Mouse (Mus musculus) MEL (cell line): ENCODE data around the gene Sox12. TPM values are rescaled to one million over a fixed set of nuclear protein-coding genes. Genes with fewer than 3 reads are reported as not detected.

Experiments
- DNase-seq: peaks from one replicate; pipeline ENCODE4 v3.0.0; 2011; ENCODE audit warnings: low read depth, low spot score
- H3K27ac ChIP-seq: 2 replicates; pipeline ENCODE4 v1.5.1; 2012; ENCODE audit warnings: low read depth, mild to moderate bottlenecking, control low read depth, low read length, moderate library complexity; ENCODE audit not compliant: control insufficient read depth
- H3K27me3 ChIP-seq, 2 experiments: fragments of 150-350 bp in 1 of 2; sonication (generic) in 1 of 2; 2 replicates each; pipeline ENCODE4 v1.6.1; 2012; ENCODE audit warnings: low read length in 2 of 2, mild to moderate bottlenecking in 2 of 2, improper control_type of control experiment in 1 of 2, moderate library complexity in 1 of 2; ENCODE audit not compliant: insufficient read depth in 2 of 2, control insufficient read depth in 1 of 2
- H3K36me3 ChIP-seq, 2 experiments: 2 replicates each; pipeline ENCODE4 v1.6.1; 2012 to 2014; ENCODE audit warnings: low read length in 2 of 2, improper control_type of control experiment in 1 of 2, inconsistent platforms in 1 of 2, mild to moderate bottlenecking in 1 of 2; ENCODE audit not compliant: insufficient read depth in 2 of 2, control insufficient read depth in 1 of 2
- H3K4me1 ChIP-seq, 2 experiments: fragments of 150-350 bp in 1 of 2; sonication (generic) in 1 of 2; 2 replicates each; pipeline ENCODE4 v1.6.1; 2012; ENCODE audit warnings: low read length in 2 of 2, improper control_type of control experiment in 1 of 2, mild to moderate bottlenecking in 1 of 2; ENCODE audit not compliant: insufficient read depth in 2 of 2, control insufficient read depth in 1 of 2
- H3K4me3 ChIP-seq, 2 experiments: fragments of 150-350 bp in 1 of 2; sonication (generic) in 1 of 2; 2 replicates each; pipeline ENCODE4 v1.5.1; 2012; ENCODE audit warnings: low read depth in 2 of 2, low read length in 2 of 2, mild to moderate bottlenecking in 2 of 2, moderate library complexity in 2 of 2, control low read depth in 1 of 2, improper control_type of control experiment in 1 of 2; ENCODE audit not compliant: control insufficient read depth in 1 of 2, insufficient read depth in 1 of 2
- H3K79me2 ChIP-seq: 2 replicates; pipeline ENCODE4 v1.6.1; 2012; ENCODE audit warnings: mild to moderate bottlenecking, low read length, moderate library complexity; ENCODE audit not compliant: control insufficient read depth, poor library complexity, insufficient read depth
- H3K9ac ChIP-seq: 2 replicates; pipeline ENCODE4 v1.6.1; 2012; ENCODE audit warnings: low read depth, mild to moderate bottlenecking, control low read depth, low read length, moderate library complexity; ENCODE audit not compliant: control insufficient read depth, poor library complexity, severe bottlenecking
- H3K9me3 ChIP-seq: fragments of 150-350 bp; sonication (generic); replicated peaks from 2 replicates; pipeline ENCODE4 v1.6.1; 2012; ENCODE audit warnings: mild to moderate bottlenecking, low read length, improper control_type of control experiment, moderate library complexity; ENCODE audit not compliant: insufficient read depth
- BHLHE40 ChIP-seq: IDR thresholded peaks from 2 replicates; pipeline ENCODE4 v1.6.1; 2012; ENCODE audit warnings: low read depth, mild to moderate bottlenecking, inconsistent platforms, low read length, improper control_type of control experiment, borderline replicate concordance
- CHD1 ChIP-seq: IDR thresholded peaks from 2 replicates; pipeline ENCODE4 v1.6.1; 2012; ENCODE audit warnings: low read depth, mild to moderate bottlenecking, inconsistent platforms, low read length, improper control_type of control experiment
- CHD2 ChIP-seq: IDR thresholded peaks from 2 replicates; pipeline ENCODE4 v1.6.1; 2011; ENCODE audit warnings: low read length, improper control_type of control experiment
- E2F4 ChIP-seq: IDR thresholded peaks from 2 replicates; pipeline ENCODE4 v1.6.1; 2011; ENCODE audit warnings: low read depth, low read length, improper control_type of control experiment, borderline replicate concordance
- ELF1 ChIP-seq: IDR thresholded peaks from 2 replicates; pipeline ENCODE4 v1.6.1; 2014; ENCODE audit warnings: low read depth, mild to moderate bottlenecking, inconsistent platforms, low read length, improper control_type of control experiment, moderate library complexity
- EP300 ChIP-seq, 2 experiments: IDR thresholded peaks; 2 replicates each; pipeline ENCODE4 v1.6.1; 2011; ENCODE audit warnings: improper control_type of control experiment in 2 of 2, low read length in 2 of 2, low read depth in 1 of 2, mild to moderate bottlenecking in 1 of 2
- ETS1 ChIP-seq: IDR thresholded peaks from 2 replicates; pipeline ENCODE4 v1.6.1; 2012; ENCODE audit warnings: low read depth, mild to moderate bottlenecking, inconsistent platforms, low read length, improper control_type of control experiment, moderate library complexity
- GABPA ChIP-seq: IDR thresholded peaks from 2 replicates; pipeline ENCODE4 v1.6.1; 2012; ENCODE audit warnings: low read depth, mild to moderate bottlenecking, inconsistent platforms, low read length, improper control_type of control experiment, moderate library complexity
- GATA1 ChIP-seq: IDR thresholded peaks from 2 replicates; pipeline ENCODE4 v1.6.1; 2011; ENCODE audit warnings: low read depth, low read length, improper control_type of control experiment
- HCFC1 ChIP-seq: IDR thresholded peaks from 2 replicates; pipeline ENCODE4 v1.6.1; 2012; ENCODE audit warnings: low read depth, mild to moderate bottlenecking, inconsistent platforms, low read length, improper control_type of control experiment, moderate library complexity
- JUND ChIP-seq: IDR thresholded peaks from 2 replicates; pipeline ENCODE4 v1.6.1; 2011; ENCODE audit warnings: low read depth, mild to moderate bottlenecking, improper control_type of control experiment, low read length
- KAT2A ChIP-seq: conservative IDR thresholded peaks from 2 replicates; pipeline ENCODE4 v1.6.1; 2012; ENCODE audit warnings: low read depth, low read length, improper control_type of control experiment, inconsistent platforms
- MAFK ChIP-seq: IDR thresholded peaks from 2 replicates; pipeline ENCODE4 v1.6.1; 2011; ENCODE audit warnings: low read depth, mild to moderate bottlenecking, low read length, improper control_type of control experiment, borderline replicate concordance
- MAZ ChIP-seq: IDR thresholded peaks from 2 replicates; pipeline ENCODE4 v1.6.1; 2012; ENCODE audit warnings: low read depth, mild to moderate bottlenecking, inconsistent platforms, low read length, improper control_type of control experiment
- MEF2A ChIP-seq: IDR thresholded peaks from 2 replicates; pipeline ENCODE4 v1.6.1; 2014; ENCODE audit warnings: low read depth, mild to moderate bottlenecking, inconsistent platforms, low read length, improper control_type of control experiment; ENCODE audit not compliant: poor library complexity, insufficient replicate concordance, severe bottlenecking; ENCODE audit errors: extremely low read depth
- MXI1 ChIP-seq: IDR thresholded peaks from 2 replicates; pipeline ENCODE4 v1.6.1; 2011; ENCODE audit warnings: mild to moderate bottlenecking, low read depth, low read length, improper control_type of control experiment
- MYB ChIP-seq: IDR thresholded peaks from 2 replicates; pipeline ENCODE4 v1.6.1; 2011; ENCODE audit warnings: mild to moderate bottlenecking, low read depth, low read length, improper control_type of control experiment
- MYC ChIP-seq: IDR thresholded peaks from 2 replicates; pipeline ENCODE4 v1.6.1; 2011; ENCODE audit warnings: low read depth, mild to moderate bottlenecking, low read length, improper control_type of control experiment, moderate library complexity
- NELFE ChIP-seq: IDR thresholded peaks from 2 replicates; pipeline ENCODE4 v1.6.1; 2011; ENCODE audit warnings: low read depth, low read length, improper control_type of control experiment
- POLR2A ChIP-seq, 2 experiments: IDR thresholded peaks; 2 replicates each; pipeline ENCODE4 v1.6.1; 2011 to 2012; ENCODE audit warnings: low read length in 2 of 2, mild to moderate bottlenecking in 2 of 2, control low read depth in 1 of 2, improper control_type of control experiment in 1 of 2, low read depth in 1 of 2, moderate library complexity in 1 of 2; ENCODE audit not compliant: control insufficient read depth in 1 of 2, insufficient read depth in 1 of 2, poor library complexity in 1 of 2
- POLR2AphosphoS2 ChIP-seq: IDR thresholded peaks from 2 replicates; pipeline ENCODE4 v1.6.1; 2011; ENCODE audit warnings: low read length, improper control_type of control experiment
- POLR2AphosphoS5 ChIP-seq: IDR thresholded peaks from 2 replicates; pipeline ENCODE4 v1.6.1; 2012; ENCODE audit warnings: low read depth, borderline replicate concordance, mild to moderate bottlenecking, inconsistent platforms, low read length, moderate library complexity, mixed read lengths
- RAD21 ChIP-seq: IDR thresholded peaks from 2 replicates; pipeline ENCODE4 v1.6.1; 2011; ENCODE audit warnings: mild to moderate bottlenecking, low read depth, low read length, improper control_type of control experiment
- RCOR1 ChIP-seq: IDR thresholded peaks from 2 replicates; pipeline ENCODE4 v1.6.1; 2012; ENCODE audit warnings: low read depth, mild to moderate bottlenecking, inconsistent platforms, low read length, improper control_type of control experiment
- SIN3A ChIP-seq: IDR thresholded peaks from 2 replicates; pipeline ENCODE4 v1.6.1; 2012; ENCODE audit warnings: low read length, improper control_type of control experiment, inconsistent platforms
- SMC3 ChIP-seq: IDR thresholded peaks from 2 replicates; pipeline ENCODE4 v1.6.1; 2011; ENCODE audit warnings: low read depth, low read length, improper control_type of control experiment
- TAL1 ChIP-seq: IDR thresholded peaks from 2 replicates; pipeline ENCODE4 v1.6.1; 2012; ENCODE audit warnings: mild to moderate bottlenecking, inconsistent platforms, low read length, moderate library complexity, mixed read lengths
- TBP ChIP-seq: IDR thresholded peaks from 2 replicates; pipeline ENCODE4 v1.8.0; 2011; ENCODE audit warnings: low read depth, low read length, improper control_type of control experiment
- TCF12 ChIP-seq: IDR thresholded peaks from 2 replicates; pipeline ENCODE4 v1.6.1; 2014; ENCODE audit warnings: low read depth, mild to moderate bottlenecking, inconsistent platforms, low read length, improper control_type of control experiment, moderate library complexity
- UBTF ChIP-seq: IDR thresholded peaks from 2 replicates; pipeline ENCODE4 v1.6.1; 2012; ENCODE audit warnings: low read depth, mild to moderate bottlenecking, inconsistent platforms, low read length, improper control_type of control experiment, moderate library complexity, borderline replicate concordance; ENCODE audit not compliant: insufficient read depth
- USF1 ChIP-seq: IDR thresholded peaks from 2 replicates; pipeline ENCODE4 v1.6.1; 2014; ENCODE audit warnings: low read depth, mild to moderate bottlenecking, inconsistent platforms, low read length, improper control_type of control experiment, moderate library complexity
- ZC3H11A ChIP-seq: IDR thresholded peaks from 2 replicates; pipeline ENCODE4 v1.6.1; 2012; ENCODE audit warnings: low read depth, mild to moderate bottlenecking, inconsistent platforms, low read length, improper control_type of control experiment
- ZKSCAN1 ChIP-seq: IDR thresholded peaks from 2 replicates; pipeline ENCODE4 v1.6.1; 2012; ENCODE audit warnings: low read depth, mild to moderate bottlenecking, inconsistent platforms, low read length, improper control_type of control experiment, moderate library complexity
- ZMIZ1 ChIP-seq: IDR thresholded peaks from 2 replicates; pipeline ENCODE4 v1.6.1; 2012; ENCODE audit warnings: low read depth, mild to moderate bottlenecking, inconsistent platforms, low read length, improper control_type of control experiment, moderate library complexity
- ZNF384 ChIP-seq: IDR thresholded peaks from 2 replicates; pipeline ENCODE4 v1.6.1; 2012; ENCODE audit warnings: low read depth, mild to moderate bottlenecking, inconsistent platforms, low read length, improper control_type of control experiment
- polyA plus RNA-seq, 2 experiments: library from polyadenylated mRNA; stranded (reverse) in 1 of 2; unstranded in 1 of 2; fragments of >175 nt in 1 of 2; fragments of >200 nt in 1 of 2; gene quantifications; 2 replicates each; pipeline versions ENCODE4 v1.2.1 to v1.2.4; 2012; ENCODE audit warnings: low replicate concordance in 2 of 2, low read depth in 1 of 2; ENCODE audit not compliant: insufficient read length in 2 of 2, insufficient read depth in 1 of 2, missing spikeins in 1 of 2
- total RNA-seq: library from RNA; depleted of rRNA; stranded (reverse); fragments of 300-350 nt; gene quantifications from 2 replicates; pipeline ENCODE4 v1.2.3, GENCODE M21; 2012; rRNA removed

The Sox12 gene
- 1.5 and 2.0 TPM in 2 replicates for total RNA-seq
- polyA plus RNA-seq, result 10 to 100 TPM in 1 of 2 experiments, not detected in 1; 24.7 TPM

- Histone ChIP-seq H3K27ac (peak within 1 kb of the TSS; percentile 86), H3K27me3 (no peaks in the 10 kb centered on the region), H3K79me2 (peaks cover 14% of the 10 kb centered on the region), H3K9ac (peak within 1 kb of the TSS; percentile 95), H3K36me3 (peaks cover 0 to 6% of the 10 kb centered on the region in 2 experiments; a peak in 1 of 4 replicates), H3K9me3 (no peaks in the 10 kb centered on the region), H3K4me1 (peaks cover 0 to 21% of the 10 kb centered on the region in 2 experiments; a peak in 3 of 4 replicates), H3K4me3 (peak within 1 kb of the TSS; percentile 85)
- DNase-seq, result peak; percentile 93
- TF ChIP-seq ELF1, result 0 out of 2 replicates have a peak, but pooled peaks have one; percentile 15
- peak; percentile 53; the same call in 1 of the 2 replicates for TF ChIP-seq MAZ
- TF ChIP-seq ZC3H11A, result no peak
- TF ChIP-seq E2F4, result 0 out of 2 replicates have a peak, but pooled peaks have one; percentile 8
- TF ChIP-seq RCOR1, result no peak
- no peak for TF ChIP-seq MEF2A
- TF ChIP-seq JUND, result no peak
- no peak for TF ChIP-seq ZNF384
- TF ChIP-seq POLR2AphosphoS5, result no peak
- 0 out of 2 replicates have a peak, but pooled peaks have one; percentile 5 for TF ChIP-seq USF1
- TF ChIP-seq BHLHE40, result no peak
- no peak for TF ChIP-seq UBTF
- no peak for TF ChIP-seq GABPA
- TF ChIP-seq HCFC1, result peak; percentile 9; the same call in 1 of the 2 replicates
- TF ChIP-seq CHD2, result peak; percentile 78
- TF ChIP-seq ZMIZ1, result 0 out of 2 replicates have a peak, but pooled peaks have one; percentile 55
- TF ChIP-seq GATA1, result no peak
- peak; percentile 58 for TF ChIP-seq ETS1
- TF ChIP-seq NELFE, result peak; percentile 39
- TF ChIP-seq SMC3, result no peak
- no peak for TF ChIP-seq RAD21
- TF ChIP-seq ZKSCAN1, result no peak; the same call in 1 of the 2 replicates
- TF ChIP-seq EP300 (IDR thresholded peaks at IDR 0.05; ENCODE audit: low read depth in 1 of 2, low read length in 2 of 2), result peak in 1 of 2 experiments; percentile 8; a peak in 1 of 4 replicates
- TF ChIP-seq TAL1, result no peak
- TF ChIP-seq TBP, result 0 out of 2 replicates have a peak, but pooled peaks have one; percentile 16
- no peak for TF ChIP-seq MYB
- TF ChIP-seq MXI1, result peak; percentile 51
- no peak for TF ChIP-seq CHD1
- TF ChIP-seq POLR2AphosphoS2, result 0 out of 2 replicates have a peak, but pooled peaks have one; percentile 32
- no peak; the same call in 1 of the 2 replicates for TF ChIP-seq MYC
- peak in 1 of 2 experiments; percentile 1; a peak in 1 of 4 replicates for TF ChIP-seq POLR2A (IDR thresholded peaks at IDR 0.05; ENCODE audit: control insufficient read depth in 1 of 2, insufficient read depth in 1 of 2, low read depth in 1 of 2, low read length in 2 of 2, poor library complexity in 1 of 2)
- no peak; the same call in 1 of the 2 replicates for TF ChIP-seq KAT2A
- TF ChIP-seq SIN3A, result 0 out of 2 replicates have a peak, but pooled peaks have one; percentile 43
- TF ChIP-seq TCF12, result no peak
- no peak for TF ChIP-seq MAFK
Measured at GRCm38 (mm10) chr2:152397680-152398435, at the start of gene Sox12. TSS of gene Sox12 (minus strand) at chr2:152398063.
